Mouse (Mus musculus) neural tube, embryonic 13.5 days (tissue): Measurements from ENCODE around the gene Plg. TPM values are rescaled to one million over a fixed set of nuclear protein-coding genes. Genes with fewer than 3 reads are reported as not detected.

Experiments
- ATAC-seq: fragments of 200-750 bp; cut with Nextera tagmentation; 2 replicates; pipeline ENCODE4 v1.8.0; 2017; ENCODE audit warnings: low read depth, mild to moderate bottlenecking, moderate TSS enrichment, moderate library complexity
- H3K27ac ChIP-seq: fragments of 300-500 bp; sonication (generic); replicated peaks from 2 replicates; pipeline ENCODE4 v1.5.1; 2015; ENCODE audit warnings: moderate library complexity, mild to moderate bottlenecking, inconsistent platforms
- H3K27me3 ChIP-seq: fragments of 300-500 bp; sonication (generic); 2 replicates; pipeline ENCODE4 v1.6.1; 2015; ENCODE audit warnings: mild to moderate bottlenecking, inconsistent platforms
- H3K36me3 ChIP-seq: fragments of 300-500 bp; sonication (generic); 2 replicates; pipeline ENCODE4 v1.6.1; 2015; ENCODE audit warnings: mild to moderate bottlenecking, inconsistent platforms
- H3K4me1 ChIP-seq: fragments of 300-500 bp; sonication (generic); replicated peaks from 2 replicates; pipeline ENCODE4 v1.6.1; 2015; ENCODE audit warnings: inconsistent platforms
- H3K4me2 ChIP-seq: fragments of 300-500 bp; sonication (generic); 2 replicates; pipeline ENCODE4 v1.6.1; 2015; ENCODE audit warnings: inconsistent platforms, mild to moderate bottlenecking, moderate library complexity
- H3K4me3 ChIP-seq: fragments of 300-500 bp; sonication (generic); 2 replicates; pipeline ENCODE4 v1.5.1; 2015; ENCODE audit warnings: mild to moderate bottlenecking, inconsistent platforms
- H3K9ac ChIP-seq: fragments of 300-500 bp; sonication (generic); 2 replicates; pipeline ENCODE4 v1.6.1; 2015; ENCODE audit warnings: moderate library complexity, mild to moderate bottlenecking, inconsistent platforms
- H3K9me3 ChIP-seq: fragments of 300-500 bp; sonication (generic); 2 replicates; pipeline ENCODE4 v1.6.1; 2016; ENCODE audit warnings: inconsistent platforms
- WGBS: fragments of 180-500 bp; shearing (Covaris S2); methylation state at CpG from one replicate; pipeline ENCODE4 v1.1.7; 2015; 5-methylcytosine and 5-hydroxymethylcytosine counted together
- polyA plus RNA-seq: library from polyadenylated mRNA; unstranded; fragments of >200 nt; fragmentation: Nextera tagmentation; extraction: Ambion mirVana; gene quantifications from 2 replicates; pipeline ENCODE4 v1.2.1, GENCODE M21; 2015

The Plg gene
- polyA plus RNA-seq, 1 experiment from 2014 or later, result 0.11 TPM

GRCm38 (mm10) chr17:12427156-12427555 lies 48.7 kb downstream of the Plg start:
- H3K27ac ChIP-seq, result no peak overlapping the region
- no peak overlapping the region for H3K4me3 ChIP-seq
- no peak overlapping the region for H3K9ac ChIP-seq
- no peaks in the 10 kb centered on the region for H3K9me3 ChIP-seq
- no peak for ATAC-seq
- H3K4me1 ChIP-seq, result peaks cover 17% of the 10 kb centered on the region
- H3K27me3 ChIP-seq, result peaks cover 5% of the 10 kb centered on the region; the same call in 1 of the 2 replicates
- no peak overlapping the region for H3K4me2 ChIP-seq
- WGBS, result 41% methylated on average over 3 of the region's 3 CpGs
- no peaks in the 10 kb centered on the region for H3K36me3 ChIP-seq

DNA sequence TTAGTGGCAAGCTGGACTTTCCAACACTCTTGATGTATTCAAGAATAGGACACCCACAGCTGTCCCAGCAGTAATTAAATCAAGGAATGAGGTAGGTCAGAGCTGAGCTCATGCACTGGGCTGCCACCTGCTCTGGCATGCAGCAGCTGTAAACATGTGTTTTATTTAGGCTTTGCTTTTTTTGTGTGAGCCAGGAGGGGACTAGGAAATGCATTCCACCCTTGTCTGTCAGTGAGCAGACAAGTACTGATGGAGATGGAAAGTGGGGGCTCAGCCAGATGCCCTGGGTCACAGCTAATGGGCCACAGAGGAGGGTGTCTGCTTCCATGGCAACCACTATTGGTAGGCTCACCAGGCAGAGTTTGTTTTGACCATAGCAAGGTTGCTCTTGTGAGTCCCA lies 50.0 kb downstream of the Plg start:
- ATAC-seq, result 0 out of 2 replicates have a peak, but pooled peaks have one; percentile 19
- no peaks in the 10 kb centered on the region for H3K9me3 ChIP-seq
- H3K4me2 ChIP-seq, result no peak overlapping the region
- H3K27me3 ChIP-seq, result peaks cover 5% of the 10 kb centered on the region; the same call in 1 of the 2 replicates
- no peak overlapping the region for H3K27ac ChIP-seq
- peaks cover 17% of the 10 kb centered on the region for H3K4me1 ChIP-seq
- H3K9ac ChIP-seq, result no peak overlapping the region
- no peak overlapping the region for H3K4me3 ChIP-seq
- H3K36me3 ChIP-seq, result no peaks in the 10 kb centered on the region

DNA sequence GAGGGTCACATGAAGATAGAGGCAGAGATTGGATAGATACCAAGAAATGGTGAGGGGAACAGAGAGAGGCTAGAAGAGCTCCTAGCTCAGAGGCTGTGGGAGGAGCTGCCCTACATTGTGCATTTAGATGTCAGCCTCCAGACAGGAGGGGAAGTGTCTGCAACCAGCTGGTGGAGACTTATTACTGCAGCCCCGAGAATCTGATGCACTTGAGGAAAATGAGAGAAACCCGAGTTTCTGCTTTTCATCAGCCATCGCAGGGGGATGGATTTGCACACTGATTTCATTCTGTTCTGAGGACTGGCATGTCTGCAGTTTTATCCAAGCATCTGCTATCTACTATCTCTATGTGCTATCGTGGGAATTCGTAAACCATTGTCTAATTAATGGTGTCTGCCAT lies 53.3 kb downstream of the Plg start:
- H3K27ac ChIP-seq, result no peak overlapping the region

DNA sequence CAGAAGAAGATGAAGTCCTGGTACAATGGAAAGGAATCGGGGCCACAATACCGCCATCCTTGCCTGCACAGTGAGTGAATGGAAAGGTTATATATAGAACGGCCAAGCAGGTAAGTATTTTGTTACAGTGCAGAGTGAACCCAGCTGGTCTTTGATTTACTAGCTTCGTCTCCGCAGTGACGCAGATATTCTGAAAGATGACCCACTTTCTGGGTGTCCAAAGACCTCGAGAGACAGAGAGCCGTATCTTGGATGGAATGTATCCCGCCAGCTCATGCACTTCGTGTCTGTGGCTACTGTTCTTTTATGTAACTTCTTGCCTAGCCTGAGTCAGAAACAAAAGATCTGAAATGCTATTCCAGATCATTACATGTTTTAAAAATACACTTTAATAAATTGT lies 59.4 kb downstream of the Plg start:
- Histone ChIP-seq H3K4me1 (no peaks in the 10 kb centered on the region), H3K36me3 (no peaks in the 10 kb centered on the region), H3K4me3 (no peak overlapping the region), H3K9me3 (no peaks in the 10 kb centered on the region), H3K9ac (no peak overlapping the region), H3K4me2 (no peak overlapping the region), H3K27me3 (no peaks in the 10 kb centered on the region), H3K27ac (no peak overlapping the region)
- ATAC-seq, result no peak
- WGBS, result 90% methylated on average over 10 of the region's 10 CpGs

More for the DNA sequence above, 53.3 kb downstream of the Plg start:
- 64% methylated on average over 5 of the region's 5 CpGs for WGBS
- Histone ChIP-seq H3K4me2 (no peak overlapping the region), H3K9me3 (no peaks in the 10 kb centered on the region), H3K9ac (no peak overlapping the region), H3K27me3 (no peaks in the 10 kb centered on the region; the same call in 1 of the 2 replicates), H3K36me3 (no peaks in the 10 kb centered on the region), H3K4me3 (no peak overlapping the region), H3K4me1 (peaks cover 17% of the 10 kb centered on the region)
- no peak for ATAC-seq

- ATAC-seq, result no peak
- Histone ChIP-seq H3K36me3 (no peaks in the 10 kb centered on the region), H3K27ac (no peak overlapping the region), H3K27me3 (no peaks in the 10 kb centered on the region), H3K4me2 (no peak overlapping the region), H3K4me1 (no peaks in the 10 kb centered on the region), H3K9me3 (no peaks in the 10 kb centered on the region), H3K4me3 (no peak overlapping the region), H3K9ac (no peak overlapping the region)
- 75% methylated on average over 2 of the region's 2 CpGs for WGBS
Observed at GRCm38 (mm10) chr17:12444561-12444960, 66.2 kb downstream of the Plg start.

GRCm38 (mm10) chr17:12451234-12451633 lies 72.8 kb downstream of the Plg start:
- WGBS, result 54% methylated on average over 4 of the region's 4 CpGs
- no peak overlapping the region for H3K4me2 ChIP-seq
- H3K9me3 ChIP-seq, result no peaks in the 10 kb centered on the region
- H3K4me1 ChIP-seq, result peaks cover 4% of the 10 kb centered on the region; the same call in 1 of the 2 replicates
- H3K27ac ChIP-seq, result no peak overlapping the region
- H3K9ac ChIP-seq, result no peak overlapping the region
- no peak overlapping the region for H3K4me3 ChIP-seq
- no peak for ATAC-seq
- no peaks in the 10 kb centered on the region for H3K36me3 ChIP-seq
- H3K27me3 ChIP-seq, result no peaks in the 10 kb centered on the region

- no peaks in the 10 kb centered on the region for H3K36me3 ChIP-seq
- no peaks in the 10 kb centered on the region for H3K9me3 ChIP-seq
- H3K9ac ChIP-seq, result no peak overlapping the region
- H3K27ac ChIP-seq, result no peak overlapping the region
- no peaks in the 10 kb centered on the region for H3K27me3 ChIP-seq
- no peak overlapping the region for H3K4me3 ChIP-seq
- peaks cover 4% of the 10 kb centered on the region; the same call in 1 of the 2 replicates for H3K4me1 ChIP-seq
- no peak for ATAC-seq
- no peak overlapping the region for H3K4me2 ChIP-seq
- WGBS, result 80% methylated on average over 11 of the region's 11 CpGs
Observed at GRCm38 (mm10) chr17:12452862-12453531, 74.6 kb downstream of the Plg start.

DNA sequence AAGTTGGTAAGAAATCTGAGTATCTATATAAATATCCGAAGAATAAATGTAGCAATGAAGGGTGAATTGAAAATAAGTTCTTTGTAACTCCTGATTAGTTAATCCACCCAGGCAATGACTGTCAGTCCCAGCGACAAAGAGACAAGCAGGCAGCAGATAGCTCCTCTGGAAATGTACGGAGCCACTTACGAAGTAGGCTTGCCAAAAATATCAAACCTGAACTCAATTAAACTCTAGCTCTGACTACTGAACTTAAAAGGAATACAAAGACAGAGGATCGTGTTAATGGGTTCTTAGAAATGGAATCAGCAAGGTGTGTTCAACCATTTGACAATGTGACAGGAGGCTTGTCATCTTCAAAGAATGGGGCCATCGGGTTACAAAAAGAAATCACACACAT lies 75.3 kb downstream of the Plg start:
- WGBS, result 86% methylated on average over 6 of the region's 6 CpGs
- Histone ChIP-seq H3K36me3 (no peaks in the 10 kb centered on the region), H3K9ac (no peak overlapping the region), H3K27me3 (no peaks in the 10 kb centered on the region), H3K9me3 (no peaks in the 10 kb centered on the region), H3K27ac (no peak overlapping the region), H3K4me2 (no peak overlapping the region), H3K4me3 (no peak overlapping the region), H3K4me1 (peaks cover 4% of the 10 kb centered on the region; the same call in 1 of the 2 replicates)
- ATAC-seq, result no peak

DNA sequence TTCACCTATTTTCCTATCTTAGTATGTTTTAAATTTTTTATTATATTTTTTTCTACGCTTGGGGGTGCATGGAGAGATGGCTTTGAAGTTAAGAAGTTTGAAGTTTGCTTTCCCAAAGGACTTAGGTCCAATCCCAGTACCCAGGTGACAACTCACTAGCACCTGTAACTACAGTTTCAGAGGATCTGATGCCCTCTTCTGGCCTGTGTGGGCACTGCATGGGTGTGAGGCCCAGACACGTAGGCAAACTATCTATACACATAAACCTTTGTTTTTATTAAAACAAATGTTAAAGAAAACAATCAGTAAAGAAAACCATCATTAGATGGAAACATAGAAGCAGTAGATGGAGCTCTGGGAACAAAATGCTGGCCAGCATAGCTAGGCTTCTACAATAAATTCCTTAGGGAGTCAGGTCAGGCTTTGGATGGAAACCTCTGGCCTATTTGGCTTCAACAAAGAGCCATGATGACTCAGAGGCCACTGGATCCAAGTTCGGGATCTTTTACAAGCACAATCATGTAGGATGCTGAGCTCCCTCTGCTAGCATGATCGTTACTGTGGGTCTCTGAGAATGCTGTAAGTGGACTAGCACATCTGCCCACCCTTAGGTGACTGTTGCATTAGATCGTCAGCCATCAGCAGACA lies 76.9 kb downstream of the Plg start:
- no peaks in the 10 kb centered on the region for H3K36me3 ChIP-seq
- no peaks in the 10 kb centered on the region for H3K27me3 ChIP-seq
- no peak overlapping the region for H3K9ac ChIP-seq
- H3K4me2 ChIP-seq, result no peak overlapping the region
- WGBS, result 82% methylated on average over 5 of the region's 5 CpGs
- no peak overlapping the region for H3K27ac ChIP-seq
- H3K9me3 ChIP-seq, result no peaks in the 10 kb centered on the region
- H3K4me3 ChIP-seq, result no peak overlapping the region
- peaks cover 4% of the 10 kb centered on the region; the same call in 1 of the 2 replicates for H3K4me1 ChIP-seq
- no peak for ATAC-seq

GRCm38 (mm10) chr17:12461168-12461567 lies 82.8 kb downstream of the Plg start:
- Histone ChIP-seq H3K4me3 (no peak overlapping the region), H3K27ac (no peak overlapping the region), H3K9ac (no peak overlapping the region), H3K9me3 (no peaks in the 10 kb centered on the region), H3K4me1 (no peaks in the 10 kb centered on the region), H3K27me3 (no peaks in the 10 kb centered on the region), H3K4me2 (no peak overlapping the region), H3K36me3 (no peaks in the 10 kb centered on the region)
- no peak for ATAC-seq

- ATAC-seq, result no peak
Observed at GRCm38 (mm10) chr17:12466501-12467000, 88.1 kb downstream of the Plg start.

GRCm38 (mm10) chr17:12467642-12468041 lies 89.2 kb downstream of the Plg start:
- no peaks in the 10 kb centered on the region for H3K27me3 ChIP-seq
- ATAC-seq, result no peak
- no peak overlapping the region for H3K4me2 ChIP-seq
- no peaks in the 10 kb centered on the region for H3K4me1 ChIP-seq
- no peak overlapping the region for H3K27ac ChIP-seq
- WGBS, result 83% methylated on average over 3 of the region's 3 CpGs
- H3K36me3 ChIP-seq, result no peaks in the 10 kb centered on the region
- no peak overlapping the region for H3K9ac ChIP-seq
- H3K4me3 ChIP-seq, result no peak overlapping the region
- H3K9me3 ChIP-seq, result no peaks in the 10 kb centered on the region

More at GRCm38 (mm10) chr17:12466501-12467000, 88.1 kb downstream of the Plg start:
- Histone ChIP-seq H3K27ac (no peak overlapping the region), H3K4me1 (no peaks in the 10 kb centered on the region), H3K4me3 (no peak overlapping the region), H3K36me3 (no peaks in the 10 kb centered on the region), H3K4me2 (no peak overlapping the region), H3K27me3 (no peaks in the 10 kb centered on the region), H3K9me3 (no peaks in the 10 kb centered on the region), H3K9ac (no peak overlapping the region)
- 81% methylated on average over 4 of the region's 4 CpGs for WGBS
